Mouse (Mus musculus) bone marrow macrophage, adult 2 months (primary cell): ENCODE data around the gene Olfr437.
"Not testable (repeated sequence)": the region's sequence is repeated elsewhere in the genome, so short reads cannot be mapped to it uniquely, and the experiment has no call there.

Experiments
- CTCF ChIP-seq: IDR thresholded peaks from 2 replicates; pipeline ENCODE4 v1.5.1; 2012; ENCODE audit warnings: low read depth, mild to moderate bottlenecking, low read length, moderate library complexity
- POLR2A ChIP-seq: IDR thresholded peaks from 2 replicates; pipeline ENCODE4 v1.6.1; 2012; ENCODE audit warnings: mild to moderate bottlenecking, low read depth, low read length, borderline replicate concordance

GRCm38 (mm10) chr6:43212873-43213272 lies 49.8 kb downstream of the Olfr437 start, which contains the start of gene Olfr434:
- not testable (repeated sequence) for TF ChIP-seq POLR2A, CTCF
